Mouse (Mus musculus) layer of hippocampus, adult 9-11 months (tissue): ENCODE results near the gene Znrf4.
A peak's percentile ranks its signal among the peaks of the same experiment; 100 is the strongest.
"Not testable (repeated sequence)": the region's sequence is repeated elsewhere in the genome, so short reads cannot be mapped to it uniquely, and the experiment has no call there.

Experiments
- DNase-seq: peaks from one replicate; pipeline ENCODE4 v3.0.0; 2022

Znrf4 gene

GRCm38 (mm10) chr17:56524943-56525342 is 12.7 kb upstream of the Znrf4 start:
- no peak for DNase-seq

DNA sequence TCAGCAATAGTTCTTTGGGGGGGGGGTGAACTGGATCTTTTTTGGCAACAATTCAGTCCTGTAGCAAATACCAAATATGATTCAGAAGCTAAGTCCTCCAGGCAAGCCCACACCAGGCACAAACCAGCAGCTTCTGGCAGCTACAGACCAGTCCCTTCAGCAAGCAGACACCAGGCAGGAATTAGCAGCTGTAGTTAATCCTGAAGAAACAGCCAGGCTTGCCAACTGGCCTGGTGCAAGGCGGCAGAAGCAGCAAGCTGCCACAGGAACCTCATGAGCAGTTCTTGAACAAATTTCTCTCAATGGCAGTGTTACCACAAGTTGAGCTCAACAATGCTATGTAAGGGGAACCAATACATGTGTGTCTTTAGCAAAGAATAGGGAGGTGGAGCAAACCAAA is 10.5 kb upstream of the Znrf4 start:
- DNase-seq: no peak

DNA sequence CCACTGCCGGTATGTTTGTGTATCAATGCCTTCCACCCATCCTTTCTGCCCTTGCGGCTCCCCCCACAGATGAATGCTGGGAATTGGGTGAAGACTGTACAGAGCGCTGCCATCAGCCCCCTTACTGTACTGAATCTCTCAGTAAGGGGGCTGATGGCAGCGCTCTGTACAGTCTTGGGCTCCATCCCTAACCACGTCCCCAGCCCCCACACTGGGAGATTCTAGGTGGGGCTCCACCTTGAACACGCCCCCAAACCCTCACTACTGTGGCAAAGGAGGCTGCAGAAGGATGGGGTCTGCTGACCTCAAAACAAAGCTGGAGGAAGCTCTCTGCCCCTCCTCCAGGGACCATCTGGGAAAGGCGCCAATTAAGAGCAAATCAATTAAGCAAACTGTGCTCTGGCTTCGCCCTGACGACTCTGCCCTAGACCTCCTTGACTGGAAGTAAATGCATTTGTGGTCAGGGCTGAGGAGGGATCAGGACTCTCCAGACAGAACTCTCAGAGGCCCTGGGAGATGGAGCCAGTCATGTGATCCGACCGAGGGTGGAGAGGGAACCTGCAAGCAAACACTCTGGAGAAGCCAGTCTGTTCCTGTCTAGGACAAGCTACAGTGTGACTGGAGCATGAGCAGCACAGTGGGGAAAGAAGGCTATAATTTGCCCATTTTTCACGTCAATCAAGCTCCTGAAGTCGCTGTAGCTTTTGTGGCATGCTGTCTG is 3.6 kb upstream of the Znrf4 start:
- no peak for DNase-seq

- DNase-seq: no peak
Measured at GRCm38 (mm10) chr17:56514916-56515315, 2.7 kb upstream of the Znrf4 start.

DNA sequence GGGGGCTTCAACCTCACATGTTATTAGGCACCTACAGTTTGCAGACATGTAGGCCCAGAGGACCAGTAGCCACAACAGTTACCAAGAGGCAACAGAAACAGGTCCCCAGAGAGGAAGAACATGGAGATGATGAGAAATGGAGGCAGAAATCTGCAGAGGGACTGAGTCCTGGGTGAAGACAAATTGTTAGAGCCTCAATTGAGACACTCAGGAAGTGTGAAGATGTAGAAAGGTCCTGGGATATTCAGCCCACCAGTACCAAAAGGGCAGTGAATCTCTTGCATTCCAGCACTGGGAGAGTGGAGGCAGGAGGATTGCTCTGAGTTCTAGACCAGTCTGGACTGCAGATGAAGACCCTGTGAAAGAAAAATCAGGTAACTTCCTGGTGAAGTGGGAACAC is 2.1 kb upstream of the Znrf4 start:
- DNase-seq: no peak

DNA sequence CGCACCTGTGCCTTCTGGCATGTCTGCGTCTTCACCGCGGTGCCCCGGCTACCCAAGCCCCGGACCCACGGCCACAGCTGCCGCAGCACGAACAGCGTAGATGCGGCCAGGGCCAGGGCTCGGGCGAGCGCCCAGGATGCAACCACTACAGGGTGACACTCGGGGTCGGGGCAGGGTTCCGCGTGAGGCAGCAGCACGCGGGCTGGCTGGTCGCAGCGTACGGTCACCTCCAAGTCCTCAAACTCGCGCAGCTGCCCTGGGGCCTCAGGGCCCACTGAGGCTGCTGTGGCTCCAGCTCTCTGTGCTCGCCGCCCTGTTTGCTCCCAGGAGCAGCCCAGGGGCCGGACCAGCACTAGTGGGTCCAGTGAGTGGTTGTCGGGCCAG is 532 bp downstream of the Znrf4 start:
- no peak for DNase-seq

GRCm38 (mm10) chr17:56510970-56511706 is 1.1 kb downstream of the Znrf4 start:
- no peak for DNase-seq

- DNase-seq: peak; percentile 56
Measured at GRCm38 (mm10) chr17:56510473-56510969, 1.7 kb downstream of the Znrf4 start.

DNA sequence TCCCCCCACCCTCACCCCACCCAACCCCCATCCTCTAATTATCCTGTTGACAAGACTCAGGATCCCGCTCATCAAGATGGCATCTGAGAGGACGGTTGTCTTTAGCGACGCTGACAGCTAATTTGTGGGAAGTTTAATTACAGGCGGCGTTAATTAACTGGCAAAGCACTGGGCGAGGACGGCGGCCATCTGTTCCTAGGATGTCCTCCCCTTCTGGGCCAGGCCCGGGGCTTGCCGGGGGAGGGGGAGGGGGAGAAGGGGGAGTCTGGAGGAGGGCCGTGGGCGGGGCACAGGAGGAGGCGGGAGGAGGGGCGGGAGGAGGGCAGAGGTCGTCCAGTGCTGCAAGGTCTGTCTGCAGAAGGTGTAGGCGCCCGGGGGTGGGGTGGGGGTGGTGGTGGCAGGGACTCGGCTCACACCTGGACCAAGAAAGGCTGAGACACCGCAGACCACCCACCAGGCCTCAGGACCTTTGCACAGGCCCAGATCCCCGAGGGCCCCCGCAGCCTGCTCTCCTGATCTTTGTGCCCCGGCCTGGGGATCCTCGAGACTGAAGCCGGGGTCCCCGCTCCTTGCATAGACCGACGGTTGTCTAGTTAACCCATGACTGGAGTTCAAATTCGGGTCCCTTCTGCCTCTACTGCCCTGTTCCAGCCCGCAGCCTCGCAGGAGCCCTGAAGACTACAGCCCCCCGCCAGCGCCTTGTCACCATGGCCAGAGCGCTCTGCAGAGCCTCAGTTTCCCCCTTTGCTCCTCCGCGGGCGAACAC is 2.3 kb downstream of the Znrf4 start:
- peak; percentile 56 for DNase-seq

DNA sequence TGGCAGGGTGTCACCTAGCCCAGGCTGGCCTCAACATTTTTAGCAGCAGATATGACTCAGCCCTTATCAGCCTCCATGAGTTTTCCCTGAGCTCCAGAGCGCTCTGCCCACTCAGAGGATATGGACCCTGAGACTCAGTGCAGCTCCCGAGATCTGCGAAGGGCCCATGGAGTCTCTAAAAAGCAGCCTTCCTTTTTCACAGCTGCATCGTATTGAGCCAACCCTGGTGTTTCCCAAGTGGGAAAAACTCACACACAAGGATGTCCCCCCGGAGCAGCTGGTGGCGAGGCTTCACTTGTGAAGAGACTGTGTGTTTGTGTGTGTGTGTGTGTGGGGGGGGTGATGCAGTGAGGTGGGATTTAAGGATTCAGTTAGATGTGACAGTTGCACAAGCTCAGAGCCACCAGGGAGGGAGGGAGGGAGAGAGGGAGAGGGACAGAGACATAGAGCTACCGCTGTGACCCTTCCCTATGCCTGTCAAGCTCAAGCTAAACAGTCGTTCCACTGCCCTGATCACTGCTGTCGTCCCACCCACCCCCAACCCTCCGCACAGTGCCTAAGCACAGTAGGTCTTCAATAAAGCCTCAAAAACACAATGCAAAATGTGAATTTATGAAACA is 3.1 kb downstream of the Znrf4 start:
- peak; percentile 2 for DNase-seq

DNA sequence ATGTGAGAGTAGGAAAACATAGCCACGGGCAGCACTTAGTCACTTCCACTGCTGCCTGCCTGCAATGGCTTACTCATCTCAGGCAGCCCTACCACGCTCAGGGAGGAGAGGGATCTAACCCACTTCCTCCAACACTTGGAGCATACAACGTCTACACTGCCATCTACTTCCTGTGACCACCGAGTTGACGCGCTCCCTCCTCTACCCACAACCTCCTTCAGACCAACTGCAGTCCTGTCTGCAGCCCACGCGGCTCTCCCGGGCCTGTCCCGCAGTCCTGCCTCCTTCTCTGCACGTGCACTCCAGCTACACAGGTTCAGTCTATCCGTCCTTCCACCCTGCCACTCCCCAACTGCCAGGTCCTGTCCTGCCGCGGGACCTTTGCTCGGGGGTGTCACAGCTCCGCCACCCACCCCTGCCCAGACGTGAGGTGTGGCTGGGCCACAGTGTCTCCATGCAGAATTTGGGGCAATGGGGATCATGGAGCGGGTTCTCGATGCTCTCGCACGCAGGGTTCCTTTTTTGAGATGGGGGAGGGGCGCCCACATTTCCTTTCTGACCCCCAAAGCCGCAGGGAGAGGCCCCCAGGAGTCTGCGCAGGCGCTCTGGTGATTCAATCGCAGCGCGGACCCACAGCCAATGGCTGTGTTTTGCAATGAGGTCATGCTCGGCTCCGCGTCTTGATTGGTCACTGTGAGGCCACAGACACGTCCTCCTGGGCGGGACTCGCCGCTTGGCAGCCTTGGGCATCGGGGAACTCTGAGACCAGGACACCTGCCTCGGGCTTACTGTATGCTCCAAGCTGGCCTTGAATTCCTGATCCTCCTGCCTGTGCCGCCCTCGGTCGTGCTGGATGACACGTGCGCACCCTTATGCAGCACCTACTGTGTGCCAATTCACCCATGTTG is 4.8 kb downstream of the Znrf4 start:
- peak; percentile 98 for DNase-seq

GRCm38 (mm10) chr17:56506417-56507065 is 5.7 kb downstream of the Znrf4 start:
- no peak for DNase-seq

DNA sequence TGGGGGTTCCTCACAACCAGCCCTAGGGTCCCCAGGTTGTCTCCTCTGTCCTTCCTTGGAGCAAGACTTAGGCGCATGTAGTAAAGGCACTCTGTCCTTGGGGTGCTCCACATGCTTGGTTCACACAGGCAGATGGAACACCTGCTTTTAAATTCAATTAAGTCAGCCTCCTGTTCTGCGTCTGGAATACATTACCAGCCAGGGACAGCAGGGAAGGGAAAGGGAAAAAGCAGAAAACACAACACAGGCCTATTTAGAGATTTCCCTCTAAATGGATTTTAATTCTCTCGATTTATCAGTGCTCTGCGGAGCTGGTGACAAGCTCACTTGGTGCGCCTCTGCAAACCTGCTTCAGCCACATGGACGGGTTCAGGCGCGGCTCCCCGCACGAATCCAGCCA is 6.8 kb downstream of the Znrf4 start:
- DNase-seq: no peak

- peak; percentile 83 for DNase-seq
Measured at GRCm38 (mm10) chr17:56502526-56502925, 9.7 kb downstream of the Znrf4 start.

GRCm38 (mm10) chr17:56501635-56502400 is 10.4 kb downstream of the Znrf4 start:
- DNase-seq: not testable (repeated sequence)

DNA sequence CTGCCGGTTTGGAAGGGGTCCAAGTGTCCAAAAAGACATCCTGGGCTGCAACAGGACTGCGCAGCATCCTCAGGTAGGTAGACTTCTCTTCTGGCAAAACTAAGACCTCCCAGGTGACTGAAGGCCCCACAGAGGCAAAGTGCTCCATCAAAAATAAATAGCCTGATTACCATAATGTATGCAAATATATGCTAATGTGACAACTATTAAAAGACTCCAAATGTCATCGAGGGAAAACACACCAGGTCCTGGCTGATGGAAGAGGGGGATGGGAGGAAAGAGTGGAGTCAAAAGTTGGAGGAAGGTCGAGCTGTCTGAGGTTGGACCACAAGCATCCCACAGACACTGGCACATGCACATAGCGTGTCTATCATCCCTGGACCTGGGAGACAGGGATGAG is 13.0 kb downstream of the Znrf4 start:
- DNase-seq: no peak

DNA sequence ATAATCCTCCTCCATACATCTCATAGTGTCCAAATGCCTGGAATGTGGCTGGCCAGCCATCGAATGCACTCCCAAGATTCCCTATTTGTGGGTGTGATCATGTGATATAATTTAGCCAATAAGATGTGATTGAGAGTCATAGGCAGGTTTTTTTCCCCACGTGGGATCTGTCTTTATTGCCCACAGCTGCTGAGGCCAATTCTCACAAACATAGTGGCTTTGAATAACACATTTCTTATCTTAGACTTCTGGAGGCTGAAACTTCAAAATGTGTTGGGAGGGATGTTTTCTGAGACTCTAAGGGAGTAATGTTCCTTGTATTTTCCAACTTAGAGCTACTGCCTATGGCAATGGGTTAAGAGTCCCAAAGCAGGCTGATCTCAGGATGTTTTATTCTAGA is 17.8 kb downstream of the Znrf4 start:
- DNase-seq: no peak

DNA sequence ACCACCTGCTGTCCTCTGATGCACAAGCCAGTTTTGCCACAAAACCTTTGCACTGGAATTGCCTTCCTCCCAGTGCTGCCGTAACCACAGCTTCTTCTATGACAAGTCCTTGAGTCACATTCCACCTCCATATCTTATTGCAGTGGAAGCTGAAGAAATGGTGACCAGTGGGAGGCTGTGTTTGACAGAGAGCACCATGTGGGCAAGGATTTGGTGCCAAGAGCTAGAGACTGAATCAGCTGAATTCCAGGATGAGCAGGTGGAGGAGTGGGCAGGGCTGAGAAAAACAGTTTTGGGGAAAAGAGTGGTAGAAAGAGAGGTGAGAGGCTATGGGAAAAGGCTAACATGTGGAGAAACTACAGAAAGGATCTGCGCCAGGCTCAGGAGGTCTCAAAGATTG is 18.4 kb downstream of the Znrf4 start:
- DNase-seq: peak; percentile 80

DNA sequence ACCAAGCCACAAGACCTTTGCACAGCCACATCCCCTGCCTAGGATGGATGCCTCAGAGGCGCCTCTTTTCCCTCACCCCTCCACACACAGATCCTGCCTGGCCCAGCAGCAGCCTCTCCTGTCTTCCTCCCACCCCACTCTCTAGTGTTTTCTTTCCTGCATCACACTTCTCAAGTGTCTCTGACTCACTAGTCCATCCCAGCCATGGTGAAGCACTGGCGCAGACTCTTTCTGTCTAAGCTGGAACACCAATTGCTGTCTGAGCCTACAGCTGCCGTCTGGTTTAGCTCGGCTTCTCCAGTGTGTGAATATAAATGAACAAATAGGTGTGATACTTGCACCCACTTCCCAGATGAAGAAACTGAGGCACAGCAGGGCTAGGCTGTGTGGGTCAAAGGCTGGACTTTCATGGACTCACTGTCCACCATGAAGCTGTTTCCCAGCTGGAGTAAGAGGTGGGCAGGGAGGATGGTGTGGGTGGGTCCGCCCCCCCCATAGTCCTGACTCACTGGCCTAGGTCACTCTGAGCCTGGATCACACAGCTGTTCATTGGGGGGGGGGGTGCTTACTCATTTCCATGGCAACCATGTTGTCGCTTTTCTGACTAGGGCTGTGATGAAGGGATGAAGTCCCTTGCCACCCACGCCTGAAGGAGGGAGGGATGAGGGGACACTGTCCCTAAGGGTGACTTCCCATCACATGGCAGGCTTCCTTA is 21.6 kb downstream of the Znrf4 start:
- peak; percentile 54 for DNase-seq

DNA sequence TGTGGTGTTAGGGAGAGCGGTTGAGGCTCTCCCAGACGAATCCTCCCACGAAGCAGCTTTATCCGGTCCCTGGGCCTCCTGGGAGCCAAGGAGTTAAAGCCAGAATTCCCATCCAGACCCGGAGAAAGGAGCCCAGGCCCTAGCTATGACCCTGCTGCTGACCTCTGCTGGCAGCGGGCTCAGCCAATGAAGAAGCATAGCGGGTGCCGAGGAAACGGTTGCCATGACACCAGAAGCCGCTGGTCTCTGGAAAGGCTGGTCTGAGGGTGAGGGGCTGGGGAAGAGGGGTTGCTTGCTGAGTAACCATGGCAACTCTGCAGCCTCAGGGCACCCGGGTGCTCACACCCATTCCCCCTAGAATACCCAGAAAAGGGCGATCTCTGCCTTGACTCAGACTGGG is 24.2 kb downstream of the Znrf4 start:
- DNase-seq: no peak
